Mouse (Mus musculus) neural tube, embryonic 10.5 days (tissue): ENCODE results near the gene Rin1.
A peak's percentile ranks its signal among the peaks of the same experiment; 100 is the strongest.
"Not testable (repeated sequence)": the region's sequence is repeated elsewhere in the genome, so short reads cannot be mapped to it uniquely, and the experiment has no call there.

ENCODE experiments used
- DNase-seq: peaks from one replicate; pipeline ENCODE4 v3.0.0-alpha.2; 2017; ENCODE audit warnings: low spot score; ENCODE audit errors: extremely low spot score

Gene Rin1

DNA sequence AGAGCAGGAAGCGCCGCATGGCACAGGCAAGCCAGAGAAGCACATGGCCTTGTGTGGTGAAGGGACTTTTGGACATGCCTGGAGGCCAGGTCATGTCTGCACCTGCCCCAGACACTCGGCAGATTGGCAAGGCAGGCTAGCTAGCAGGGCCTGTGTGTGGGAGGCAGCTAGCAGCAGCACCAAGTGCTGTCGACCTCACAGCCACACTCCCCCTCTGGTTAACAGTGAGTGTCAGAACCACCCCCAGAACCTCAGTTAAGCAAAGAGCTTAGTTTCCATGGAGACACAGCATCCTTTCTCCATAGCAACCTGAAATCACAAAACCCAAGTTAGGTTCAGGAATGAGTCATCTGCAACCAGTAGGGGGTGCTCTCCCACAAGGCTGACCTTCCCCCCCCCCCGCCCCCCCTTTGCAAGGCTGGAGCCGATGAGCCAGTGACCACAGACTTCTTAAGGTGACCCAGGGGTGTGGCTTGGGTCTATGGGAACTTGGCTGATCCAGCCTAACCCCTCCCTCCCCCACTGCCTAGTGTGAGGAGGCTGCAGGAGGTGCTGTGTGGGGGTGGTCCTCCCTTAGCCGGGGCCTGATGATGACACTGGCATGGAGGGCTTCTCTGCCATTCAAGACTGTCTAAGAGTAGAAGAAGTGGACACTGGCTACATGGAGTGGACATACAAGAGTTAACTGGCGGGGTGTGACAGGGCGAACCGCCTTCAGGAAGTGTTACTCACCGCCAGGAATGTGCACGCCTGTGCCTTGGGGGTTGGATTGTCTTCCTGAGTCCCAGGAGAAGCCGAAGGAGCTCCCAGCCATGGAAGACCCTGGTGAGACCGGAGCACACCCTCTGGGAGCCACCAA lies at the start of gene Rin1:
Gene Rin1 (plus strand): TSS at position 435 of the 859 bp plus-strand sequence.
- DNase-seq: peak; percentile 60

DNA sequence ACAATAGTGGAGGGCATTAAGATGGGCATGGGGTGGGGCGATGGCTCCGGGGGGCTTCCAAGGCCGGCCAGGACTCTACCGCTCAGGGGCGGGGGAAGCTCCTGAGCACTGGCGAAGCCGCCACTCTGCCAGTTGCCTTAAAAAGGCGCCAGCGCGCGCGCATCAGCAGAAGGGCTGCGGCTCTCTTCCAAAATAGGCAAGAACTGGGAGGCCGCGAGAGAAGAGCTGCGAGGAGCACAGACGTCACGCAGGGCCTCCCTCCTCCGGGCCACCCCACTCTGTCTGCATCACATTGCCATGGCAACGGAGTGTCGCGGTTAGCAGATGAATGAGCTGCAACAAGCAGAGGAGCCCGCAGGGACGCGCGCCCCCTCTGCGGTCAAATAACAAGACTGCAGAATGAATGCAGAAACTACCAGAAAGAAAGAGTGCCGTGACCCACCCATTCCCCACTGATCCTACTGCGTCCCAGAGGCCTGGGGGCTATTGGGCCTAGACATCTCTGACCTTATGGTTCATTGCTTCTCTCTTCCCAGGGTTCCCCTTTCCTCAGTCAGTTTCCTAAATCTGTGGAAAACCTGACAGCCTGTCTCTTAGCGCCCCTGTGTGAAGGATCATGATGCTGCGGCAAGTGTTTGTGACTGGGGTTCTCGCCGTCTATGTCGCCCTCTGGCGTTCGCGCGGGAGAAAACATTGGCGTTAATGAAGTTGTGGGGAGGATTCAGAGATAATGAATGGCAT lies 48.4 kb upstream of the Rin1 start:
- peak; percentile 86 for DNase-seq

DNA sequence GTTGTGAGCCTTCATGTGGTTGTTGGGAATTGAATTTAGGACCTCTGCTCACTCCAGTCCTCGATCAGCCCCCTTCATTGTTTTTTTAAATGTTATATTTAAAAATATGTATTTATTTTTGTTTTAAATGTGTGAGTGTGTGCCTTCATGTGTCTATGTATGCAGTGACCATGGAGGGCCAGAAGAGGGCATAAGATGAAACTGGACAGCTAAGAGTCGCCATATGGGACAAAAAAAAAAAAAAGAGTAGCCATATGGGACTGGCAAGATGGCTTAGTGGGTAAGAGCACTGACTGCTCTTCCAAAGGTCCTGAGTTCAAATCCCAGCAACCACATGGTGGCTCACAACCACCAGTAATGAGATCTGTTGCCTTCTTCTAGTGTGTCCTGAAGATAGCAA lies 46.6 kb upstream of the Rin1 start:
- not testable (repeated sequence) for DNase-seq

DNA sequence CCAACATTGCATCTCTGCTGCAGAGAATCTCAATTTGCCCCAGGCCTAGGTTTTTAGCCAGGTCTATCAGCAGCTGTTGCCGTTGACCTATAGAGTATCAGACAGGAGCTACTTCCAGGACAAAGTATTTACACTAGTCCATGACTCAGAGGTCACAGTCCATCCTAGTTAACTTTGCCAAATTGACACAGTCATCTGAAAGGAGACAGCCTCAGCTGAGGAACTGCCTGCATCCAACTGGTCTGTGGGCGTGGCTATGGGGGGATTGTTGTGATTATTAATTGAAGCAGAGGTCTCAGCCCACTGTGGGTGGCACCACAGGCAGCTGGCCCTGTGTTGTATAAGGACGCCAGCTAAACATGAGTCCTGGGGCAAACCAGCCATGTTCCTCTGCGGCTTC lies 45.4 kb upstream of the Rin1 start:
- DNase-seq: no peak

DNA sequence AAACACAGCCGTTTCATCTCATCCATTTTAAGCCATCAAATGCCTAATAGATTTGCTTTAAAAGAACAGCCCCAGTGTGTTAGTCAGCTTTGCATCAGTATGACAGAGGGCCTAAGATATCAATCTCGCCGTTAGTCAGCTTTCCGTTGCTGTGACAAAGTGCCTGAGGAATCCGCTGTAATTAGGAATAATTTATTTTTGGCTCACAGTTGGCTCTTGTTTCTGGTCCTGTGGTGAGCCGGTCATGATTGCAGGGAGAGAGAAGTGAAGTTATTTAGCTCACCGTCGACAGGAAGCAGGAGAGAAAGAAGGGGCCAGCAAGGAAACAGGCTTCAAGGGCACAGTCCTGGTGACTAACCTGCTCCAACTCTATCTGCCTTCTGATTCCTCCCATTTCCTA lies 37.1 kb upstream of the Rin1 start:
- DNase-seq: no peak

DNA sequence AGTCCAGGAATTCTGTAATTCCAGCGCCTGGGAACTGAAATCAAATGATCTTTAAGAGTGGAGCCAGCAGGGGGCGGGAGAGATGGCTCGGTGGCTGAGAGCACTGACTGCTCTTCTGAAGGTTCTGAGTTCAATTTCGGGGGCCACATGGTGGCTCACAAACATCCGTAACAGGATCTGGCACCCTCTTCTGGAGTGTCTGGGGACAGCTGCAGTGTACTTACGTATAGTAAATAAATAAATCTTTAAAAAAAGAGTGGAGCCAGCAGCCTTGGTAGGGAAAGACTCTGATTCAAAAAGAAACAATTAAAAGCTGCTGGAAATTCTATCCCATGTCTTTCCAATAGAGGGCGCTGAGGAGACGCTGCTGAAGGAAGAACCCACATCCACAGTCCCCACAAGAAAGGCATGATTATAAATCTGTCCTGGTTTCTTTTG lies 35.3 kb upstream of the Rin1 start:
- DNase-seq: peak; percentile 42

DNA sequence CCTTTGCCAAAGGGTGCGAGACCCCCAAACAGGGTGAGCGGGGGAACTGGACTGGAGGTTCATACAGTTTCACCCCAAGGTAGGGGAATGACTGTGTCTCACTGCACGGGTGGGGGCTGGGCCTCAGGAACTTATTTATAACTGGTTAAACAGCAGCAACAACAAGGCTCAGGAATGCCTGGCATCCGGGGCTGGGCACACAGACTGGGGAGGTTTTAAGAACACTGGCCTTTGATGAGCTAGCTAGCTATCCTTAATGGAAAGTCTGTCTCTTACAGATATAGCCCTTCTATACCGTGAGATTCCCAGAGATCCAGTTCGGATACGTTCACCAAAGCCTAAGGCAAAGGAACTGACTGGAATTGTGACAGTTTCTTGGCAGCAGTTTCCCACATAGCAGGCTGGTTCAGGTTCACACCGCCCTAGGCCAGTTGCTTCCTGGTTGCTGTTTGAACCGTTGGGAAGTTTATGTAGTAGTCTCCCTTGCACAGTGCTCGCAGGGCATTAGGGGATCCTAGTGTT lies 34.0 kb upstream of the Rin1 start:
- peak; percentile 30 for DNase-seq

DNA sequence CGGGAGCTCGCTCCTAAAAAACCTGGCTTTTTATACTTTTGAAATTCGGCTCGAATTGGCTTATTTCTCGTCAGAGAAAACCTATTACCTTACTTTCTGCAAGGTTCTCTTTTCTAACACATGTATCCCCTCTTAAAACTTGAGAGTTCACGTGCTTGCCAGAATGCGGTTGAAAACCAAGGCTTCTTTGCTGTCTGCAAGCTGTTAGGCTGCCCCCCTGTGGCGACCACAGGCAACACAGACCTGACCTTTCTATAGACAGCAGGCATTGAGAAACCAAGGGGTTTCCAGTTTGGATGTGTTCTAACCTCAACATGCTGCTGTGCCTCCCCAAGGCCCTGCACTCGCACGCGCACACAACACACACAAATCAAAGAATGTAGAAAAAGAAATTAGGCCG lies 33.5 kb upstream of the Rin1 start:
- DNase-seq: peak; percentile 68

DNA sequence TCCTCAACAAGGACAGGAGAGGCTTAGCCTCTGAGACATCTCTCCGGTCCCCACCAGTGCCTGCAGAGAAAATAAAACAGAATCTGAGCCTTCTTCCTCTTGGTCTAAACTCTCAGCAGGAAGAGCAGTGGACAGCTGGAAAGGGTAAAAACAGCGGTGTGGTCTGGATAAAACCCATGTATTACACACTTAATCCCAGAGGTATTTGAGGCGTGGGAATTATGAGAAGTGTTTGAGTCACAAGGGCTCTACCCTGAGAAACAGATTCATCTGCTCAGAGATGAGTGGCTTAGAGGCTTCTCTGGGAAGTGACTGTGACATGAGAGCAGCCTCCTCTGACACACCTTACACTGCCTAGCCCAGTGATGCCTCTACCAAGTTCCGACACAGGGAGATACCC lies 32.7 kb upstream of the Rin1 start:
- no peak for DNase-seq

DNA sequence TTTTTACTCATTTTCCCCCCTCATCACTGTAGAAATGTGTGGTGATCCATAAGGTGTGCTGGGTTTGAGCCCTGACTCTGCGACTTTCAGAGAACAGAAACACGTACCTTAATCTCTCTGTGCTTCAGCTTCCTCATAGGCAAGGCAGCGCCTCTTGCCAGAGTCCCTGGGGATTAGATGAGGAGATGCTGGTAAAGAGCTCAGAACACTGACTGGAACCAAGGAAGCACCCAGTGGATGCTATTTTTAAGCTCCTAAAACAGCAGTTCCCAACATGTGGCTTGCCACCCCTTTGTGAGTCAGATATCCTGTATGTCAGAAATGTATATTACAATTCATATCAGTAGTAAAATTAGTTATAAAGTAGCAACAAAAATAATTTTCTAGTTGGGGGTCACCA lies 32.1 kb upstream of the Rin1 start:
- no peak for DNase-seq

DNA sequence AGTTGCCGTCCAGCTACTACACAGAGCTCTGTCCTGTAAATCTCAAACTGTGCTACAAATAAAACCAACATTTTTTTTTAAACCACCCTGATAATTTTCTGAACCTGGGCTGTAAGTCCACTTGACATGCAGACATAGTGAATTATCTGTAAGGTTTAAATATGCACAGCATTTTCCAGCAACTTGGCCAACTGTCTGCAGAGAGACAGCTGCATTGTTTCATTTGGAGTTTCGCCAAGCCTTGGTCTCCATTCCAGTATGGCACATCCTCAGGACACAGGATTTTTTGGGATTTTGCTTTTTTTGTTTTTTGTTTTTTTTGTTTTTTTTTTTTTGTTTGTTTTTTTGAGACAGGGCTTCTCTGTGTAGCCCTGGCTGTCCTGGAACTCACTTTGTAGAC lies 28.9 kb upstream of the Rin1 start:
- DNase-seq: no peak

DNA sequence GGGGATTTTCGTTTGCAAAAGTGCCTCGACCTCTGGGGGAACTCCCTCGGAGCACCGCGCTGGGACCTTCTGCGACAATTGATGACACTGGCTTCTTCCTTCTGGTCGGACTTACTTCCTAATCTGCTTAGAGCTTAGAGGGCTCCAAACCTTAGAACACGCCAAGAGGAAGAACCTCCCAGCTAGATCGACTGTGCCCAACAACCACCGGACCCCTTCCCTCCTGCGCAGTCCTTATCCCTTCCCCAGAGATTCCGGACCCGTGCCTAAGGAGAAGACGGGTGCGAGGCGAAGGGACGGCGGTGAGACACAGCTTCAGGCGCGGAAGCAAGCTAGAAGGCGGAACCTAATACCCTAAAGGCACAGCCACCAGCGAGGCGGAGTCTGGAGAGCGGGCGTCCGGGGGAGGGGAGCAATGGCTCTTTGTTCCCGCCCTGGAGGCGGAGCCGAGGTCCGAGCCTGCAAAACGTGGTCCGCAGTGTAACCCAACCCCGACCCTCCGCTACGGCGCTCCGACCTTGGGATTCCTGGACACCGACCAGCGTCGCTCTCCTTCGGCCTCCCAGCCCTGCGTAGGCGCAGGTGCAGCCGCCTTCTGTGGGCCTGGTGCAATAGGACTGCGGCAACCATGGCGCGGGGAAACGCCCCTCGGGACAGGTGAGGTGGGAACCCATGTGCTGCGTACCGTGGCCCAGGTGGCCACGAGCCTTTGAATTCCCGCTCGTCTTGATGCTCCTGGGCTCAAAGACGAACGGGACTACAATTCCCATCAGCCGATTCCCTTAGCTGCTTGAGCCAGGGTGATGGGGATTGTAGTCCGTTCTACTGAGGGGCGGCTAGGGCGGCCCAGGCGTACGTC lies 26.4 kb upstream of the Rin1 start, which contains the start of gene Slc29a2:
Gene Slc29a2 (plus strand): TSS at position 240 of the 859 bp plus-strand sequence.
- DNase-seq: peak; percentile 95

DNA sequence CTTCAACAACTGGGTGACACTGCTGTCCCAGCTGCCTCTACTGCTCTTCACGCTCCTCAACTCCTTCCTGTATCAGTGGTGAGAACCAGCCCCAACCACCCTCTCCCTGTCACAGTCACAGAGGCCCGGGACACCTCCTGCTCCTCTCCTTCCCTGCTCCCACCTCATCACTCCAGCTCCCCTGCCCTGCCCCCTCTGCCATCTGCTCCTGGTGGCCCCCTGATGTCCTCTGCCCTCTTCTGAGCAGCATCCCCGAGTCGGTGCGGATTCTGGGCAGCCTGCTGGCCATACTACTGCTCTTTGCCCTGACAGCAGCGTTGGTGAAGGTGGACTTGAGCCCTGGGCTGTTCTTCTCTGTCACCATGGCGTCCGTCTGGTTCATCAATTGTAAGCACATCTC lies 24.2 kb upstream of the Rin1 start:
- no peak for DNase-seq

DNA sequence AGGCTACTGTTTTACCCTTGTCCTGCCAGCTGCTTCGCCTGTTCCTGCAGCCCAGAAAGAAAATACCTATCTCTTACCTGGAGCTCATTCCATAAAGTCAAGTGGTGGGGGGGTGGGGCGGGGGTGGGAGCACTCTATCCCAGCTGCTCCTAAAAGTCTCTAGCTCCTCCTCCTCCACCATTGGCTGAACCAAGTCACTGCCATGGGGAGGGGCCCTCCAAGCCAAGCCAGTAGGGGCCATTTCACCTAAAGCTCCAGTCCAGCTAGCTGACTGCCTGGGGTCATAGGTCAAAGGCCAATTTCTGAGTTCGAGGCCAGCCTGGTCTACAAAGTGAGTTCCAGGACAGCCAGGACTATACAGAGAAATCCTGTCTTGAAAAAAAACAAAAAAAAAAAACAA lies 17.6 kb upstream of the Rin1 start:
- no peak for DNase-seq

DNA sequence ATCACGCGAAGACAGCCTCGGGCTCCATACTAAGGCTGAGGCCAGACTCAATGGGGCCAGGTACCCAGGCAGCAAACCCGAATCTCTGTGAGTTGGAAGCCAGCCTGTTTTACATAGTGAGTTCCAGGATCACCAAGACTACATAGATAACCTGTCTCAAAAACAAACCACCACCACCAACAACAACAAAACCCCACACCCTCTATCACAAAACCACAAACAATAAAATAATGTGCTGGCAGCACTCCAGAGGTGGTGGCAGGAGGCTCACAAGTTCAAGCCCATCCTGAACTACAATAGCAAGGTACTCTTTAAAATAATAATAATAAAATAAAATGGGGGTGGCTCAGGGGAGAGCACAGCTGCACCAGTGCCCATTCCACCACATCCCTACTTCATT lies 13.7 kb upstream of the Rin1 start:
- no peak for DNase-seq

DNA sequence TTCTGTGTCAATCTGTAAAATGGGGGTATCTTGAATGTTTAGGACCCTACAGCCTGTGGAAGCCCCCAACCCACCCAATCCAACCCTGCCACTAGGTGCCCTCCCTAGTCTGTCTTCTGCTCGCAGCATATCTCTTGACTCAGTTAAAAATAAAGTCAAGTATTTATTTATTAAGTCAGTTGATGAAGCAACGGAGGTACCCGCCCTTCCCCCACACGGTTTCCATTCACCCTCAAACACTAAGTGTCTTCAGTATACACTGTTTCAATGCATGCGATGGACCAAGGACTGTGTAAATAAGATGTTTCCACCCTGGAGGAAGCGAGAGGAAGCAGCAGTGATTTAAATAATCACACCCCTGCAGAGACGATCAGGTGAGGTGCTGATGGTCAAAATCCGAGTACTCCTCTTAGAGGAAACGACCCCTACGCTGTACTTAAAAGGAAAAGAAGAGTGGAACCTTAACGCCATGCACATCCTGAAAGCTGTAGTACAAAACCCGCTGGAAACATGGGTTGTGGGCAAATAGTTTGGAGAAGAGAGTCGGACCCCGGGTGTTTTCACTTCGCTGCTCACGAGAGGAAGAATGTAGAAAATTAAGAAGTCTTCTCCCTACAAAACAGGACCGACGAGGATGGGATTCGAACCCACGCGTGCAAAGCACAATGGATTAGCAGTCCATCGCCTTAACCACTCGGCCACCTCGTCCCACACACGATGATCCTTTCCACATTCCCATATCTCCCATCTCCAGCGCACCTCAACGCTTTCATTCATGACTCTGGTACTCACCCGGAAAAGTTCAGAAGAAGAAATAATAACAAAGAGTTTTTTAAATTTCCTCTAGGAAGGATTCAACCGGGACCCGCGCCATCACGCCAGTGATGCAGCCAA lies 12.4 kb upstream of the Rin1 start:
- DNase-seq: peak; percentile 94

DNA sequence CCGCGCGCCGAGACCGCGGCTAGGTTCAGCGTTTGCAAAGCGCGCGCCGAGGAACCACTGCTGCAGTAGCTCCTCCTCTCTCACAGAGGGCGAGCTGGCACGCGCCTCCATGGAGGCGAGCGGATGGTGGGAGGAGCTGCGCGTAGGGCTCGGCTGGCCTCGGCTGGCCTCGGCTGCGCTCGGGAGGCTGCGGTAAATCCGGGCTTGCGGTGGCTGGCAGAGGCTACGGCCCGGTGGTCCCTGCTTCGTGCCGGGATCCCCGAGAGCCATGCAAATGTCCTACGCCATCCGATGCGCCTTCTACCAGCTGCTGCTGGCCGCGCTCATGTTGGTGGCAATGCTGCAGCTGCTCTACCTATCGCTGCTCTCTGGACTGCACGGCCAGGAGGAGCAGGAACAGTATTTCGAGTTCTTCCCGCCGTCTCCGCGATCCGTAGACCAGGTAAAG lies 11.5 kb upstream of the Rin1 start, which contains the start of the genes B4gat1 and AC124502.3:
Gene B4gat1 (plus strand): TSS at position 118 of the 448 bp plus-strand sequence.
Gene AC124502.3 (plus strand): TSS at position 183 of the 448 bp plus-strand sequence.
- peak; percentile 92 for DNase-seq

DNA sequence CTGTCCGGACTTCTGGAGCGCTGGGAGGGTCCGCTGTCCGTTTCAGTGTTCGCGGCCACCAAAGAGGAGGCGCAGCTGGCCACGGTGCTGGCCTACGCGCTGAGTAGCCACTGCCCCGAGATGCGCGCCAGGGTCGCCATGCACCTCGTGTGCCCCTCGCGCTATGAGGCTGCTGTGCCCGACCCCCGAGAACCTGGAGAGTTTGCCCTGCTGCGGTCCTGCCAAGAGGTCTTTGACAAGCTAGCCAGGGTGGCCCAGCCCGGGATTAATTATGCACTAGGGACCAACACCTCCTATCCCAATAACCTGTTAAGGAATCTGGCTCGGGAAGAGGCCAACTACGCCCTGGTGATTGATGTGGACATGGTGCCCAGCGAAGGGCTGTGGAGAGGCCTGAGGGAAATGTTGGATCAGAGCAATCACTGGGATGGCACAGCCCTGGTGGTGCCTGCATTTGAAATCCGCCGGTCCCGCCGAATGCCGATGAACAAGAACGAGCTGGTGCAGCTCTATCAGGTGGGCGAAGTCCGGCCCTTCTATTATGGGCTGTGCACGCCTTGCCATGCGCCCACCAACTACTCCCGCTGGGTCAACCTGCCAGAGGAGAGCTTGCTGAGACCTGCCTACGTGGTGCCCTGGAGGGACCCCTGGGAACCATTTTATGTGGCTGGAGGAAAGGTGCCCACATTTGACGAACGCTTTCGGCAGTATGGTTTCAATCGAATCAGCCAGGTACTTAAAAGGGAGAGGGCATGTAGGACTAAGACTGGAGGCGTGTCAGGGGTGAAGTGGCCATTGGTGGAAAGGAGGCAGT lies 10.8 kb upstream of the Rin1 start:
- no peak for DNase-seq

DNA sequence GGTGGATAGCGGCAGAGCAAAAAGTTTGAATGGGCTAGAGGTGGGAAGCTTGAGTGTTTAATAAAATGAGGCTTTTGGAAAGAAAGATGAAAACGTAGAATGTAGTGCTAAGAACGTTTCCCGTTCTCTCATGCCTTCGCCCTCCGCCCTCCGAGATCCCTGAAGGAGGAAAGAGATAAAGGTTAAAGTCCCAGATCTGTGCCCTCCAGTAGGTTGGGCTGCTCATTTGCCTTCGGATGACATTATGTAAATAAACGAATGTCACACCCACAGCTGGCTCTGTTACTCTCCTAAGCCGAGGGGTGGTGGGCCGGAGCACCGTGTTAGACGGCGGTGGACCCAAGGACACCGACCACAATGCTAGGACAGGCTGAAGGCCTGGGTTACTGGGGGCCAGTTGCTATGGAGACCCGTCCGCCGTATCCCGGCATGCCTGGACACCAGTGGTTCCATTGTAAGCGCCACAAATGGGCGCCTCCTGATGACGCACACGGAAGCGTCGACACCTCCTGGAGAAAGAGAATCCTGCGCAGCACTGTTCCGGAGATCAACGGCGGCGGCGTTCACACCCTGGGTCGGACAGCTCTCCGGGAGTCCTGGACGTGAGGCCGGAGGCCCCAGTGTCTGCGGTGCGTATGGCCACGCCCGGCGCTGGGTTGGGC lies 9.3 kb upstream of the Rin1 start, which contains the start of gene Brms1:
Gene Brms1 (plus strand): TSS at position 493 of the 662 bp plus-strand sequence.
- peak; percentile 94 for DNase-seq
